ENCODE assay signal across 10 mouse cellular contexts in genomic region chr12:33928331-33929192, GRCm38 (mm10). TPM values are rescaled to one million over a fixed set of nuclear protein-coding genes. Genes with fewer than 3 reads are reported as not detected.
DNase-seq lines count a peak whose midpoint lies in the region; ATAC-seq and TF ChIP-seq lines count a peak whose summit lies in the region.
"Had no signal": no experiment of that assay in that cellular context is flagged by ENCODE, and none has a peak within 500 bp of the region (broad histone marks: within the 10 kb centered on the region; RNA-seq: fewer than 3 reads in every experiment).

Gene Ferd3l (plus strand): TSS chr12:33928425.

- TF ChIP-seq CTCF in lung, embryonic 14.5 days (IDR thresholded peaks at IDR 0.05; ENCODE audit: low read depth): no peak

- peak within 1 kb of the TSS; percentile 15; the same call in 1 of the 2 replicates for H3K4me2 ChIP-seq in lung, embryonic 14.5 days
- H3K4me2 ChIP-seq in forebrain, embryonic 13.5 days: peak within 1 kb of the TSS; percentile 64
- peak within 1 kb of the TSS; percentile 62 for H3K4me2 ChIP-seq in limb, embryonic 13.5 days (replicated peaks)
- H3K4me2 ChIP-seq in stomach, embryonic 16.5 days (ENCODE audit: low read depth, low read length): peak within 1 kb of the TSS; percentile 32

- peaks cover 30% of the 10 kb centered on the region for H3K27me3 ChIP-seq in lung, embryonic 14.5 days (ENCODE audit: insufficient read depth, low read length)
- peaks cover 39% of the 10 kb centered on the region for H3K27me3 ChIP-seq in forebrain, embryonic 13.5 days
- H3K27me3 ChIP-seq in limb, embryonic 13.5 days: peaks cover 40% of the 10 kb centered on the region
- peaks cover 33% of the 10 kb centered on the region for H3K27me3 ChIP-seq in stomach, embryonic 16.5 days (ENCODE audit: control insufficient read depth, insufficient read depth, low read length)

- H3K4me3 ChIP-seq in lung, embryonic 14.5 days (ENCODE audit: low read depth, low read length): no peak within 1 kb of the TSS
- peak within 1 kb of the TSS; percentile 35 for H3K4me3 ChIP-seq in forebrain, embryonic 13.5 days
- peak within 1 kb of the TSS; percentile 35 for H3K4me3 ChIP-seq in limb, embryonic 13.5 days
- H3K4me3 ChIP-seq in stomach, embryonic 16.5 days (replicated peaks; ENCODE audit: low read length): peak within 1 kb of the TSS; percentile 23

- H3K36me3 ChIP-seq in lung, embryonic 14.5 days (ENCODE audit: insufficient read depth): no peaks in the 10 kb centered on the region
- H3K36me3 ChIP-seq in forebrain, embryonic 13.5 days (ENCODE audit: poor library complexity, severe bottlenecking): no peaks in the 10 kb centered on the region
- no peaks in the 10 kb centered on the region for H3K36me3 ChIP-seq in limb, embryonic 13.5 days
- H3K36me3 ChIP-seq in stomach, embryonic 16.5 days (ENCODE audit: control insufficient read depth, insufficient read depth, low read length): no peaks in the 10 kb centered on the region

- no peak within 1 kb of the TSS for H3K9ac ChIP-seq in lung, embryonic 14.5 days
- H3K9ac ChIP-seq in forebrain, embryonic 13.5 days: peak within 1 kb of the TSS; percentile 14; the same call in 1 of the 2 replicates
- no peak within 1 kb of the TSS for H3K9ac ChIP-seq in limb, embryonic 13.5 days
- H3K9ac ChIP-seq in stomach, embryonic 16.5 days (ENCODE audit: low read length): no peak within 1 kb of the TSS

- H3K4me1 ChIP-seq in lung, embryonic 14.5 days (ENCODE audit: insufficient read depth): no peaks in the 10 kb centered on the region
- peaks cover 21% of the 10 kb centered on the region for H3K4me1 ChIP-seq in forebrain, embryonic 13.5 days
- peaks cover 20% of the 10 kb centered on the region for H3K4me1 ChIP-seq in limb, embryonic 13.5 days
- H3K4me1 ChIP-seq in stomach, embryonic 16.5 days (ENCODE audit: control insufficient read depth, insufficient read depth, low read length): peaks cover 7% of the 10 kb centered on the region

- H3K9me3 ChIP-seq in lung, embryonic 14.5 days (ENCODE audit: low read depth, low read length): no peaks in the 10 kb centered on the region
- no peaks in the 10 kb centered on the region for H3K9me3 ChIP-seq in forebrain, embryonic 13.5 days (replicated peaks)
- H3K9me3 ChIP-seq in limb, embryonic 13.5 days: no peaks in the 10 kb centered on the region
- H3K9me3 ChIP-seq in stomach, embryonic 16.5 days (replicated peaks; ENCODE audit: control insufficient read depth, low read length): no peaks in the 10 kb centered on the region

- WGBS in lung, embryonic 14.5 days: under 1% methylated on average over 39 of the region's 39 CpGs
- 1% methylated on average over 39 of the region's 39 CpGs for WGBS in forebrain, embryonic 13.5 days
- under 1% methylated on average over 39 of the region's 39 CpGs for WGBS in limb, embryonic 13.5 days
- 2% methylated on average over 39 of the region's 39 CpGs for WGBS in stomach, embryonic 16.5 days

- no peak for ATAC-seq in lung, embryonic 14.5 days (ENCODE audit: insufficient read depth)
- ATAC-seq in forebrain, embryonic 13.5 days: no peak
- ATAC-seq in limb, embryonic 13.5 days (ENCODE audit: low FRiP score, low read depth): no peak
- ATAC-seq in stomach, embryonic 16.5 days (ENCODE audit: insufficient read depth, low FRiP score): no peak
- no peak for ATAC-seq in inflammation-experienced regulatory T-cells, adult 6 months

- no peak within 1 kb of the TSS for H3K27ac ChIP-seq in lung, embryonic 14.5 days (ENCODE audit: low read depth)
- no peak within 1 kb of the TSS for H3K27ac ChIP-seq in forebrain, embryonic 13.5 days
- H3K27ac ChIP-seq in limb, embryonic 13.5 days: no peak within 1 kb of the TSS
- no peak within 1 kb of the TSS for H3K27ac ChIP-seq in stomach, embryonic 16.5 days (ENCODE audit: low read length)

- no peak for DNase-seq in lung, embryonic 14.5 days
- no peak for DNase-seq in lung, postnatal 25 days (ENCODE audit: low spot score)
- no peak for DNase-seq in thymus, postnatal 25 days
- no peak for DNase-seq in cerebellum, postnatal 4 days (ENCODE audit: low spot score in 2 of 2)
- DNase-seq: lung, postnatal 14 days; right cerebral cortex, adult 18-20 months had no signal

RNA-seq across cellular contexts. Expression of gene Ferd3l, which starts in this region (rescaled TPM):
- not detected in 2 replicates for polyA plus RNA-seq in lung, embryonic 14.5 days (2014; fragmentation: Nextera tagmentation; extraction: Ambion mirVana)
- not detected in 2 replicates for polyA plus RNA-seq in forebrain, embryonic 13.5 days (2015; fragmentation: Nextera tagmentation; extraction: Ambion mirVana)
- not detected in 2 replicates for polyA plus RNA-seq in limb, embryonic 13.5 days (2015; fragmentation: Nextera tagmentation; extraction: Ambion mirVana)
- polyA plus RNA-seq in stomach, embryonic 16.5 days (2015; fragmentation: Nextera tagmentation; extraction: Ambion mirVana): not detected in 2 replicates
- polyA plus RNA-seq in inflammation-experienced regulatory T-cells, adult 6 months (2017; shearing (Covaris generic)): not detected
